Mouse (Mus musculus): ENCODE results near the gene Ttc32. TPM values are rescaled to one million over a fixed set of nuclear protein-coding genes. Genes with fewer than 3 reads are reported as not detected.

Ttc32 gene
- total and polyA plus RNA-seq, 3 experiments = 13.8 to 31.4 (median 26.1) TPM

DNA sequence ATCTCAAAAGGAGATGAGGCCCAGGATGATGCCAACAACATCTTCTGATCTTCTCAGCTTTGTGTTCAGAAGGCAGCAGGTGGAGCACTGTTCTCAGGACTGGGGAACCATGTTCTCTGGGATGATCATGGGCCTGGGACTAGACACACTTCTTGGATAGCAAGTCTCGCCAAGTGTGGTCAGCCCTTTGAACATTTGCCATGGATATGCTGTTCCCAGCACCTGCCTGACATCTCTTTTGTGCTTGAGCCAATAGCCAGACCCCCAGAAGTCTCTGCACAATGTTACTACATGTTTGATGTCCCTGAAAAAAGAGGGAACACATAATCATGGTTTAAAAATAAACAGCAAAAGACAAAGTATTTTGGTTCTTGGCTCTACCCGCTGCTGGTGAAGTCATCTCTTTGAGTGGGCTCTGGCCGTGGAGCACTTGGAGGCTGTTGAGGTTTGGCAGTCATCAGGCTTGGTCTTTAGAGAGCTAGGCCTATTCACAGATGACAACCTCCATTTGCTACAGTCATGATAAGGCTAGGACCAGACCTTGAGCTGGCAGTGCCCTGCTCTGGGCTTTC lies 47.8 kb downstream of the Ttc32 start:
- intact Hi-C loops (cut with DNase I) = loop anchor here (5.0 kb wide), 3 partner anchors 35 to 235 kb away; no protein-coding TSS in a partner anchor
- Histone ChIP-seq H3K9ac (ENCODE audit: low read depth, low read length) (no peak overlapping the region), H3K79me2 (replicated peaks; ENCODE audit: control insufficient read depth, insufficient read depth, low read length) (no peaks in the 10 kb centered on the region), H3K36me3 (ENCODE audit: control insufficient read depth, insufficient read depth, low read length) (no peaks in the 10 kb centered on the region; the same call in 1 of the 2 replicates), H3K27ac (peak overlapping the region; percentile 36), H3K27me3 (ENCODE audit: control insufficient read depth, insufficient read depth, low read length) (no peaks in the 10 kb centered on the region), H3K4me1 (ENCODE audit: control insufficient read depth, insufficient read depth, low read length) (peaks cover 6% of the 10 kb centered on the region), H3K4me3 (no peak overlapping the region)
- peak; percentile 54 to 76 for DNase-seq
- 47% methylated on average over 3 of the region's 3 CpGs for WGBS
- TF ChIP-seq POLR2A (IDR thresholded peaks at IDR 0.05; ENCODE audit: insufficient read depth, low read depth, low read length) = no peak
- peak; percentile 26 for TF ChIP-seq CTCF (IDR thresholded peaks at IDR 0.05)
- 0 out of 2 replicates have a peak, but pooled peaks have one; percentile 11 for TF ChIP-seq EP300 (IDR thresholded peaks at IDR 0.05; ENCODE audit: insufficient read depth, low read depth, low read length)

DNA sequence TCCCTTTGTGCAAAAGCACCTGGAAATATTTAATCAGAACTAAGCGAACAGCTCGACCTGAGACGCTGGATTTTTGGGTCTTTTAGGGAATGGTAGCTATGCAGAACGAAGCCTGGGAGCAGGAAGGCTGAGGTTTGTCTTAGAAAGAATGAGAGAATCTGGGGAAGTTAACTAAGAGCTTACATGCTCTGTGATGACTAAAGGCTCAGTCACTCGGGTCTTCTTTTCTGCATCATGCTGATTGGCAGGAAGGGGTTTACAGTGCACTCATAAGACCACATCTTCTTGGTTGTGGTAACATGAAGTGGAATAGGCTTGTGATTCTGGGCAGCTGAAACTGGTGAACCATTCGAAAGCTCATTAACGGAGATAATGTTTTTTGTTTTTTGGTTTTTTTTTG lies 60.4 kb downstream of the Ttc32 start:
- H3K79me2 ChIP-seq (replicated peaks; ENCODE audit: control insufficient read depth, insufficient read depth, low read length) = no peaks in the 10 kb centered on the region
- no peak for TF ChIP-seq CTCF (IDR thresholded peaks at IDR 0.05)
- no peak for TF ChIP-seq EP300 (IDR thresholded peaks at IDR 0.05; ENCODE audit: insufficient read depth, low read depth, low read length)
- no peak for TF ChIP-seq POLR2A (IDR thresholded peaks at IDR 0.05; ENCODE audit: insufficient read depth, low read depth, low read length)
- peaks cover 8% of the 10 kb centered on the region for H3K4me1 ChIP-seq (ENCODE audit: control insufficient read depth, insufficient read depth, low read length)
- 85% methylated on average over 7 of the region's 7 CpGs for WGBS
- intact Hi-C loops (cut with DNase I) = no loop called here
- H3K9ac ChIP-seq (ENCODE audit: low read depth, low read length) = no peak overlapping the region
- H3K27ac ChIP-seq = no peak overlapping the region
- no peaks in the 10 kb centered on the region for H3K27me3 ChIP-seq (ENCODE audit: control insufficient read depth, insufficient read depth, low read length)
- no peak overlapping the region for H3K4me3 ChIP-seq
- peaks cover 5% of the 10 kb centered on the region for H3K36me3 ChIP-seq (ENCODE audit: control insufficient read depth, insufficient read depth, low read length)
- no peak for DNase-seq

Other genes starting within 250 kb of the Ttc32 start
- 100 to 1,000 TPM; 366 to 372 TPM for gene Laptm4a, start 108.3 kb upstream of the Ttc32 start, total RNA-seq (2021)
- 314 and 519 TPM in 2 replicates for gene Laptm4a, start 108.3 kb upstream of the Ttc32 start, polyA plus RNA-seq (2012; rRNA removed)
- not detected for gene Matn3, start 82.1 kb upstream of the Ttc32 start, total RNA-seq (2021)
- not detected in 2 replicates for gene Matn3, start 82.1 kb upstream of the Ttc32 start, polyA plus RNA-seq (2012; rRNA removed)
- gene Wdr35, start 56.1 kb upstream of the Ttc32 start, total RNA-seq (2021) = 1 to 10 TPM; 9.0 to 9.5 TPM
- 3.4 and 5.9 TPM in 2 replicates for gene Wdr35, start 56.1 kb upstream of the Ttc32 start, polyA plus RNA-seq (2012; rRNA removed)

Data from heart, adult 2 months (tissue).